Mouse (Mus musculus): ENCODE results near the gene 0610040J01Rik. TPM values are rescaled to one million over a fixed set of nuclear protein-coding genes. Genes with fewer than 3 reads are reported as not detected.

0610040J01Rik gene
- polyA plus RNA-seq, 1 experiment from 2014 or later: 21.5 TPM

- Histone ChIP-seq H3K27ac (ENCODE audit: low read length) (no peak overlapping the region), H3K9ac (replicated peaks; ENCODE audit: low read depth) (no peak overlapping the region), H3K27me3 (replicated peaks; ENCODE audit: insufficient read depth, low read length) (no peaks in the 10 kb centered on the region), H3K4me1 (ENCODE audit: insufficient read depth, low read depth, low read length) (no peaks in the 10 kb centered on the region; the same call in 1 of the 2 replicates), H3K4me3 (ENCODE audit: low read depth, low read length) (no peak overlapping the region), H3K4me2 (replicated peaks; ENCODE audit: low read depth, low read length) (no peak overlapping the region), H3K36me3 (ENCODE audit: insufficient read depth, low read length) (no peaks in the 10 kb centered on the region), H3K9me3 (ENCODE audit: low read length) (no peaks in the 10 kb centered on the region)
- ATAC-seq: peak; percentile 27; the same call in 1 of the 2 replicates
- WGBS: 34% methylated on average over 6 of the region's 6 CpGs
- DNase-seq (ENCODE audit: low spot score): peak; percentile 35
- TF ChIP-seq CTCF (IDR thresholded peaks at IDR 0.05): no peak
- TF ChIP-seq EP300 (IDR thresholded peaks at IDR 0.05): peak; percentile 20; the same call in 1 of the 2 replicates
These were observed 7.4 kb downstream of the 0610040J01Rik start for GRCm38 (mm10) chr5:63819519-63819918.

- Histone ChIP-seq H3K4me1 (ENCODE audit: insufficient read depth, low read depth, low read length) (no peaks in the 10 kb centered on the region; the same call in 1 of the 2 replicates), H3K9me3 (ENCODE audit: low read length) (no peaks in the 10 kb centered on the region), H3K4me3 (ENCODE audit: low read depth, low read length) (no peak overlapping the region), H3K9ac (replicated peaks; ENCODE audit: low read depth) (no peak overlapping the region), H3K36me3 (ENCODE audit: insufficient read depth, low read length) (no peaks in the 10 kb centered on the region), H3K27me3 (replicated peaks; ENCODE audit: insufficient read depth, low read length) (no peaks in the 10 kb centered on the region), H3K27ac (ENCODE audit: low read length) (no peak overlapping the region), H3K4me2 (replicated peaks; ENCODE audit: low read depth, low read length) (no peak overlapping the region)
- 81% methylated on average over 5 of the region's 5 CpGs for WGBS
- ATAC-seq (no peak), DNase-seq (ENCODE audit: low spot score) (no peak)
- no peak for TF ChIP-seq EP300 (IDR thresholded peaks at IDR 0.05)
- TF ChIP-seq CTCF (IDR thresholded peaks at IDR 0.05): peak; percentile 39
These were observed 9.0 kb downstream of the 0610040J01Rik start for GRCm38 (mm10) chr5:63821176-63821575.

DNA sequence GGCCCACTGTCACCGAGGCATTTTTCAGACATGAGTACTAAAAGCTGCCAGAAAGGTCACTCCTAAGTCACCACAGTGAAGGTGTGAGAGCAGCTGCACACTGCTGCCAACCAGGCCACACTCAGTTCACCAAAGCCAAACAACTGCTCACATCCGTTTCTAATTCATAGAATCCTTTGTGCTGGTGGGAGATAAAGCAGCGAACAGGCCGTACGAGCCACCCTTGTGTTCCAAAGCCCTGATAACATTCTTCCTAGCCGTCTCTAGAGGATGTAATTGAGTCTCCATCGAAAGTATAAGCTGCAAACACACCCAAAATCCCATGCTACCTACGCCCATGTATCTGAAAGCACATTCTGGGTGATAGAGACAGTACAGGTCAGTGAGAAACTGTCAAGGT, 9.7 kb downstream of the 0610040J01Rik start:
- Histone ChIP-seq H3K4me1 (ENCODE audit: insufficient read depth, low read depth, low read length) (no peaks in the 10 kb centered on the region; the same call in 1 of the 2 replicates), H3K4me3 (ENCODE audit: low read depth, low read length) (no peak overlapping the region), H3K27me3 (replicated peaks; ENCODE audit: insufficient read depth, low read length) (no peaks in the 10 kb centered on the region), H3K9ac (replicated peaks; ENCODE audit: low read depth) (no peak overlapping the region), H3K27ac (ENCODE audit: low read length) (no peak overlapping the region), H3K4me2 (replicated peaks; ENCODE audit: low read depth, low read length) (no peak overlapping the region), H3K36me3 (ENCODE audit: insufficient read depth, low read length) (no peaks in the 10 kb centered on the region), H3K9me3 (ENCODE audit: low read length) (no peaks in the 10 kb centered on the region)
- no peak for TF ChIP-seq EP300 (IDR thresholded peaks at IDR 0.05)
- no peak for TF ChIP-seq CTCF (IDR thresholded peaks at IDR 0.05)
- WGBS: 30% methylated on average over 8 of the region's 8 CpGs
- DNase-seq (ENCODE audit: low spot score): no peak
- no peak for ATAC-seq

GRCm38 (mm10) chr5:63823362-63824332, 11.5 kb downstream of the 0610040J01Rik start:
- DNase-seq (ENCODE audit: low spot score) (peak; percentile 62), ATAC-seq (peak; percentile 27; the same call in 1 of the 2 replicates)
- WGBS: 53% methylated on average over 10 of the region's 10 CpGs
- TF ChIP-seq EP300 (IDR thresholded peaks at IDR 0.05) (no peak), CTCF (IDR thresholded peaks at IDR 0.05) (no peak)
- Histone ChIP-seq H3K27me3 (replicated peaks; ENCODE audit: insufficient read depth, low read length) (no peaks in the 10 kb centered on the region), H3K4me1 (ENCODE audit: insufficient read depth, low read depth, low read length) (no peaks in the 10 kb centered on the region; the same call in 1 of the 2 replicates), H3K36me3 (ENCODE audit: insufficient read depth, low read length) (no peaks in the 10 kb centered on the region), H3K27ac (ENCODE audit: low read length) (peak overlapping the region; percentile 21; the same call in 1 of the 2 replicates), H3K4me3 (ENCODE audit: low read depth, low read length) (no peak overlapping the region), H3K9ac (replicated peaks; ENCODE audit: low read depth) (no peak overlapping the region), H3K9me3 (ENCODE audit: low read length) (no peaks in the 10 kb centered on the region), H3K4me2 (replicated peaks; ENCODE audit: low read depth, low read length) (no peak overlapping the region)

DNA sequence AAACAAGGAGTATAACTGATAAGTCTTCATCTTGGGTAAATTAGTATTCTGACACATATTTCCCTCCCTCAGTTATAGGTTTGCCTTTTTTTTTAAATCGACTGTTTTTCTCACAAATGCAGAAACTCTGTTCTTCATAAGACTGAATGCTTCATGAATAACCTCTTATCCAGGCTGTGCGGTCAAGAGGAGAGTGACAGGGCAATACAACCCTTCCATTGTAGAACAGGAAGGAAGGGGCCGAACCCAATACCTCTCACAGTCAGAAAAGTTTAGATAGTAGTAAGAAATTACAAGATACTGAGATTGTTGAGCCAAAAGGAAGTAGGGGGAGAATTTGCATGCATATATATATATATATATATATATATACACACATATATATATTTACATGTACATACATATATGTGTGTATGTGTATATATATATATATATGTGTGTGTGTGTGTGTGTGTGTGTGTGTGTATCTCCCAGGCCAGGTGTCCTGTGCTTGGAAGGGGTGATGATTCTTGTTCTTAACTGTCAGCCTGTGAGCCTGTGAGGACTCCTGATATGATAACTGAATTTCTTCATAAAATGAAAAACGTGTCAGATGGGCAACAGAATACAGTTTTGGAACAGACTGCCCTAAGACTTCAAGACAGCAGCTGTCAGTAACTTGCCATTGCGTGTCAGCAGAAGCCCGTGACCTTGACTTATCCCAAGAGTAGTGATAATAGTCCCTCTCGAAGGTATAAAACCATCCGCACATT, 12.6 kb downstream of the 0610040J01Rik start:
- 64% methylated on average over 8 of the region's 8 CpGs for WGBS
- Histone ChIP-seq H3K27ac (ENCODE audit: low read length) (no peak overlapping the region), H3K9me3 (ENCODE audit: low read length) (no peaks in the 10 kb centered on the region), H3K4me2 (replicated peaks; ENCODE audit: low read depth, low read length) (no peak overlapping the region), H3K4me3 (ENCODE audit: low read depth, low read length) (no peak overlapping the region), H3K27me3 (replicated peaks; ENCODE audit: insufficient read depth, low read length) (no peaks in the 10 kb centered on the region), H3K36me3 (ENCODE audit: insufficient read depth, low read length) (no peaks in the 10 kb centered on the region), H3K4me1 (ENCODE audit: insufficient read depth, low read depth, low read length) (no peaks in the 10 kb centered on the region; the same call in 1 of the 2 replicates), H3K9ac (replicated peaks; ENCODE audit: low read depth) (no peak overlapping the region)
- no peak for DNase-seq (ENCODE audit: low spot score)
- no peak for TF ChIP-seq CTCF (IDR thresholded peaks at IDR 0.05)
- no peak for TF ChIP-seq EP300 (IDR thresholded peaks at IDR 0.05)
- ATAC-seq: no peak

DNA sequence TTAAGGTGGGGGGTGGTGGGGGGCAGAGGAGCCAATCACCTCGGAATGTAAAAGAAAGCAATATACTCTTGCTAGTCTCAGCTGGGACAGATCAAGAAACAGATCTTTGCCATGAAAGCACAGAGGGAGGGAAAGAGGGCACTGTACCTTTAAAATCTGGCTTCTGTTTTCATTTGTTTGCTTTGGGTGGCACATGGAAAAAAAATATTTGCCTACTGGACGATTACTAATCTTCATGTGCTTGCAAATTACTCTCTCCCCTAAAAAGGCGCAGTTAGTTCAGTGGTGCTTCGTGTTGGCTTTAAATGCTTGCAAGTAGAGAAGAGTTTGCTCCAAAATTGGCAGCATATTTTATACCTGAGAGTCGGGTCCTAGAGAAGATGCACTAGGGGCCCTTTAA, 13.7 kb downstream of the 0610040J01Rik start:
- Histone ChIP-seq H3K36me3 (ENCODE audit: insufficient read depth, low read length) (no peaks in the 10 kb centered on the region), H3K4me2 (replicated peaks; ENCODE audit: low read depth, low read length) (peak overlapping the region; percentile 43; the same call in 1 of the 2 replicates), H3K27ac (ENCODE audit: low read length) (peak overlapping the region; percentile 17; the same call in 1 of the 2 replicates), H3K4me1 (ENCODE audit: insufficient read depth, low read depth, low read length) (peaks cover 4% of the 10 kb centered on the region; the same call in 1 of the 2 replicates), H3K4me3 (ENCODE audit: low read depth, low read length) (no peak overlapping the region), H3K9ac (replicated peaks; ENCODE audit: low read depth) (no peak overlapping the region), H3K27me3 (replicated peaks; ENCODE audit: insufficient read depth, low read length) (no peaks in the 10 kb centered on the region), H3K9me3 (ENCODE audit: low read length) (no peaks in the 10 kb centered on the region)
- no peak for TF ChIP-seq CTCF (IDR thresholded peaks at IDR 0.05)
- TF ChIP-seq EP300 (IDR thresholded peaks at IDR 0.05): no peak
- 44% methylated on average over 5 of the region's 5 CpGs for WGBS
- DNase-seq (ENCODE audit: low spot score) (peak; percentile 62), ATAC-seq (no peak)

Measured in lung, postnatal 0 days (tissue).